Mouse (Mus musculus): Measurements from ENCODE around the gene Ddhd1. TPM values are rescaled to one million over a fixed set of nuclear protein-coding genes. Genes with fewer than 3 reads are reported as not detected.

The Ddhd1 gene
- total and polyA plus RNA-seq, 3 experiments: 7.8 to 18.4 (median 12.7) TPM

GRCm38 (mm10) chr14:45654876-45655416 is 3.0 kb downstream of the Ddhd1 start:
- DNase-seq (ENCODE audit: extremely low read depth): no peak
- Histone ChIP-seq H3K79me2 (replicated peaks; ENCODE audit: control insufficient read depth, extremely low read depth, insufficient read depth, poor library complexity, severe bottlenecking) (peaks cover 7% of the 10 kb centered on the region), H3K9me3 (replicated peaks; ENCODE audit: low read length) (no peaks in the 10 kb centered on the region), H3K9ac (ENCODE audit: insufficient read depth, low read depth) (no peak overlapping the region), H3K36me3 (replicated peaks in 1 of 2; ENCODE audit: control insufficient read depth in 1 of 2, insufficient read depth in 1 of 2, low read length in 1 of 2) (peaks cover 0 to 31% of the 10 kb centered on the region in 2 experiments), H3K27ac (ENCODE audit: insufficient read depth, low read depth) (no peak overlapping the region), H3K27me3 (replicated peaks) (no peaks in the 10 kb centered on the region), H3K4me2 (ENCODE audit: insufficient read depth, low read depth, poor library complexity, severe bottlenecking) (no peak overlapping the region), H3K4me3 (replicated peaks in 1 of 3; ENCODE audit: low read depth in 2 of 3, low read length in 2 of 3, poor library complexity in 1 of 3) (no peak overlapping the region), H3K4me1 (ENCODE audit: control insufficient read depth in 1 of 2, insufficient read depth in 2 of 2) (peaks cover 4 to 32% of the 10 kb centered on the region in 2 experiments; a peak in 2 of 4 replicates)
- in situ Hi-C loops (cut with MboI; ENCODE audit: low pct_ligation_motif_present, low pct_unique_long_range_greater_than_20kb, low sequenced_read_pairs) (no loop called here), dilution Hi-C loops (cut with MboI; ENCODE audit: extremely low pct_ligation_motif_present, extremely low pct_unique_long_range_greater_than_20kb, low sequenced_read_pairs) (no loop called here)
- TF ChIP-seq IRF4 (IDR thresholded peaks at IDR 0.05; ENCODE audit: low read depth, low read length) (no peak), MXI1 (IDR thresholded peaks at IDR 0.05; ENCODE audit: low read depth, low read length) (no peak), MAZ (IDR thresholded peaks at IDR 0.05; ENCODE audit: low read depth, low read length) (no peak), MAX (IDR thresholded peaks at IDR 0.05; ENCODE audit: low read length) (no peak), PAX5 (IDR thresholded peaks at IDR 0.05; ENCODE audit: low read length) (no peak), NRF1 (IDR thresholded peaks at IDR 0.05; ENCODE audit: low read depth, low read length) (no peak), TBP (conservative IDR thresholded peaks at IDR 0.05; ENCODE audit: low read depth, low read length) (no peak), ETS1 (conservative IDR thresholded peaks at IDR 0.05; ENCODE audit: low read depth, low read length) (no peak), RCOR1 (conservative IDR thresholded peaks at IDR 0.05; ENCODE audit: low read depth, low read length) (no peak)

GRCm38 (mm10) chr14:45653756-45654155 is 4.2 kb downstream of the Ddhd1 start:
- in situ Hi-C loops (cut with MboI; ENCODE audit: low pct_ligation_motif_present, low pct_unique_long_range_greater_than_20kb, low sequenced_read_pairs): no loop called here
- Histone ChIP-seq H3K4me2 (ENCODE audit: insufficient read depth, low read depth, poor library complexity, severe bottlenecking) (no peak overlapping the region), H3K4me3 (replicated peaks in 1 of 3; ENCODE audit: low read depth in 2 of 3, low read length in 2 of 3, poor library complexity in 1 of 3) (no peak overlapping the region), H3K27me3 (replicated peaks) (no peaks in the 10 kb centered on the region), H3K27ac (ENCODE audit: insufficient read depth, low read depth) (no peak overlapping the region), H3K9ac (ENCODE audit: insufficient read depth, low read depth) (no peak overlapping the region), H3K4me1 (ENCODE audit: control insufficient read depth in 1 of 2, insufficient read depth in 2 of 2) (peaks cover 4 to 37% of the 10 kb centered on the region in 2 experiments; a peak in 2 of 4 replicates), H3K79me2 (replicated peaks; ENCODE audit: control insufficient read depth, extremely low read depth, insufficient read depth, poor library complexity, severe bottlenecking) (peaks cover 7% of the 10 kb centered on the region), H3K9me3 (replicated peaks; ENCODE audit: low read length) (no peaks in the 10 kb centered on the region), H3K36me3 (replicated peaks in 1 of 2; ENCODE audit: control insufficient read depth in 1 of 2, insufficient read depth in 1 of 2, low read length in 1 of 2) (peaks cover 0 to 37% of the 10 kb centered on the region in 2 experiments)
- TF ChIP-seq RCOR1 (conservative IDR thresholded peaks at IDR 0.05; ENCODE audit: low read depth, low read length) (no peak), ETS1 (conservative IDR thresholded peaks at IDR 0.05; ENCODE audit: low read depth, low read length) (no peak), GABPA (IDR thresholded peaks at IDR 0.05; ENCODE audit: insufficient replicate concordance, low read depth, low read length) (no peak), ZNF384 (IDR thresholded peaks at IDR 0.05; ENCODE audit: low read depth, low read length) (no peak), SIN3A (IDR thresholded peaks at IDR 0.05; ENCODE audit: low read length) (no peak), KAT2A (IDR thresholded peaks at IDR 0.05; ENCODE audit: insufficient replicate concordance, low read length) (no peak)
- no peak for DNase-seq (ENCODE audit: extremely low read depth)
- dilution Hi-C loops (cut with MboI; ENCODE audit: extremely low pct_ligation_motif_present, extremely low pct_unique_long_range_greater_than_20kb, low sequenced_read_pairs): no loop called here

All from CH12.LX (cell line).